Mouse (Mus musculus) midbrain, embryonic 12.5 days (tissue): ENCODE measurements around the gene Cdh5. TPM values are rescaled to one million over a fixed set of nuclear protein-coding genes. Genes with fewer than 3 reads are reported as not detected.
"Not testable (repeated sequence)": the region's sequence is repeated elsewhere in the genome, so short reads cannot be mapped to it uniquely, and the experiment has no call there.

Experiments used
- ATAC-seq: fragments of 200-750 bp; cut with Nextera tagmentation; 2 replicates; pipeline ENCODE4 v1.8.0; 2017; ENCODE audit warnings: low read depth, moderate TSS enrichment, moderate library complexity; ENCODE audit not compliant: low FRiP score
- H3K27ac ChIP-seq: fragments of 300-500 bp; sonication (generic); replicated peaks from 2 replicates; pipeline ENCODE4 v1.5.1; 2016; ENCODE audit warnings: mild to moderate bottlenecking
- H3K27me3 ChIP-seq: fragments of 300-500 bp; sonication (generic); 2 replicates; pipeline ENCODE4 v1.6.1; 2016; ENCODE audit warnings: mild to moderate bottlenecking
- H3K36me3 ChIP-seq: fragments of 300-500 bp; sonication (generic); 2 replicates; pipeline ENCODE4 v1.6.1; 2016
- H3K4me1 ChIP-seq: fragments of 300-500 bp; sonication (generic); 2 replicates; pipeline ENCODE4 v1.6.1; 2016
- H3K4me2 ChIP-seq: fragments of 300-500 bp; sonication (generic); replicated peaks from 2 replicates; pipeline ENCODE4 v1.6.1; 2016; ENCODE audit warnings: mild to moderate bottlenecking, moderate library complexity
- H3K4me3 ChIP-seq: fragments of 300-500 bp; sonication (generic); 2 replicates; pipeline ENCODE4 v1.5.1; 2016; ENCODE audit warnings: mild to moderate bottlenecking
- H3K9ac ChIP-seq: fragments of 300-500 bp; sonication (generic); replicated peaks from 2 replicates; pipeline ENCODE4 v1.6.1; 2016; ENCODE audit warnings: mild to moderate bottlenecking, moderate library complexity
- H3K9me3 ChIP-seq: fragments of 300-500 bp; sonication (generic); 2 replicates; pipeline ENCODE4 v1.6.1; 2016; ENCODE audit warnings: mild to moderate bottlenecking
- WGBS: fragments of 180-500 bp; shearing (Covaris S2); methylation state at CpG from one replicate; pipeline ENCODE4 v1.1.7; 2016; 5-methylcytosine and 5-hydroxymethylcytosine counted together
- polyA plus RNA-seq: library from polyadenylated mRNA; unstranded; fragments of >200 nt; fragmentation: Nextera tagmentation; extraction: Ambion mirVana; gene quantifications from 2 replicates; pipeline ENCODE4 v1.2.1, GENCODE M21; 2016

Gene Cdh5
- polyA plus RNA-seq, 1 experiment from 2014 or later, result 16.5 TPM

GRCm38 (mm10) chr8:104098671-104099346 is 2.6 kb upstream of the Cdh5 start:
- Histone ChIP-seq H3K4me3 (no peak overlapping the region), H3K9me3 (no peaks in the 10 kb centered on the region), H3K27me3 (no peaks in the 10 kb centered on the region), H3K27ac (no peak overlapping the region), H3K4me1 (no peaks in the 10 kb centered on the region), H3K36me3 (no peaks in the 10 kb centered on the region), H3K9ac (no peak overlapping the region), H3K4me2 (no peak overlapping the region)
- 52% methylated on average over 6 of the region's 6 CpGs for WGBS
- ATAC-seq, result no peak

- Histone ChIP-seq H3K36me3 (no peaks in the 10 kb centered on the region), H3K4me2 (no peak overlapping the region), H3K4me3 (no peak overlapping the region), H3K9me3 (no peaks in the 10 kb centered on the region), H3K27ac (no peak overlapping the region), H3K9ac (no peak overlapping the region), H3K4me1 (no peaks in the 10 kb centered on the region), H3K27me3 (no peaks in the 10 kb centered on the region)
- 76% methylated on average over 20 of the region's 20 CpGs for WGBS
- no peak for ATAC-seq
These were observed 1.9 kb upstream of the Cdh5 start for GRCm38 (mm10) chr8:104099347-104100099.

GRCm38 (mm10) chr8:104100724-104101123 is 701 bp upstream of the Cdh5 start:
- H3K4me1 ChIP-seq, H3K4me2 ChIP-seq, ATAC-seq, H3K9me3 ChIP-seq, H3K4me3 ChIP-seq, H3K36me3 ChIP-seq, H3K9ac ChIP-seq, H3K27me3 ChIP-seq, H3K27ac ChIP-seq: not testable (repeated sequence)
- 92% methylated on average over 6 of the region's 6 CpGs for WGBS

- Histone ChIP-seq H3K27me3 (no peaks in the 10 kb centered on the region), H3K9ac (no peak overlapping the region), H3K27ac (no peak overlapping the region), H3K9me3 (no peaks in the 10 kb centered on the region), H3K4me1 (no peaks in the 10 kb centered on the region), H3K36me3 (no peaks in the 10 kb centered on the region), H3K4me2 (no peak overlapping the region), H3K4me3 (no peak overlapping the region)
- ATAC-seq, result no peak
- WGBS, result 79% methylated on average over 7 of the region's 7 CpGs
These were observed 2.0 kb downstream of the Cdh5 start for GRCm38 (mm10) chr8:104103462-104103861.

- H3K27ac ChIP-seq, result no peak overlapping the region
- H3K9ac ChIP-seq, result no peak overlapping the region
- no peaks in the 10 kb centered on the region for H3K36me3 ChIP-seq
- H3K4me2 ChIP-seq, result no peak overlapping the region
- no peaks in the 10 kb centered on the region for H3K27me3 ChIP-seq
- ATAC-seq, result no peak
- H3K4me1 ChIP-seq, result no peaks in the 10 kb centered on the region
- H3K9me3 ChIP-seq, result no peaks in the 10 kb centered on the region
- WGBS, result 59% methylated on average over 6 of the region's 6 CpGs
- H3K4me3 ChIP-seq, result no peak overlapping the region
These were observed 4.3 kb downstream of the Cdh5 start for GRCm38 (mm10) chr8:104105768-104106167.

- 78% methylated on average over 7 of the region's 7 CpGs for WGBS
- no peaks in the 10 kb centered on the region for H3K9me3 ChIP-seq
- H3K4me3 ChIP-seq, result no peak overlapping the region
- no peaks in the 10 kb centered on the region for H3K27me3 ChIP-seq
- ATAC-seq, result no peak
- no peak overlapping the region for H3K4me2 ChIP-seq
- no peaks in the 10 kb centered on the region for H3K36me3 ChIP-seq
- no peak overlapping the region for H3K27ac ChIP-seq
- H3K9ac ChIP-seq, result no peak overlapping the region
- no peaks in the 10 kb centered on the region for H3K4me1 ChIP-seq
These were observed 5.0 kb downstream of the Cdh5 start for GRCm38 (mm10) chr8:104106276-104106946.

- Histone ChIP-seq H3K9me3 (no peaks in the 10 kb centered on the region), H3K4me3 (no peak overlapping the region), H3K27me3 (no peaks in the 10 kb centered on the region), H3K36me3 (no peaks in the 10 kb centered on the region), H3K4me2 (no peak overlapping the region), H3K27ac (no peak overlapping the region), H3K9ac (no peak overlapping the region), H3K4me1 (no peaks in the 10 kb centered on the region)
- no peak for ATAC-seq
These were observed 5.7 kb downstream of the Cdh5 start for GRCm38 (mm10) chr8:104107111-104107510.

GRCm38 (mm10) chr8:104108048-104108447 is 6.6 kb downstream of the Cdh5 start:
- WGBS, result 57% methylated on average over 5 of the region's 5 CpGs
- ATAC-seq, result no peak
- Histone ChIP-seq H3K4me2 (no peak overlapping the region), H3K36me3 (no peaks in the 10 kb centered on the region), H3K9me3 (no peaks in the 10 kb centered on the region), H3K4me1 (no peaks in the 10 kb centered on the region), H3K9ac (no peak overlapping the region), H3K27ac (no peak overlapping the region), H3K27me3 (no peaks in the 10 kb centered on the region), H3K4me3 (no peak overlapping the region)

- no peak for ATAC-seq
- H3K27ac ChIP-seq, result no peak overlapping the region
These were observed 9.2 kb downstream of the Cdh5 start for GRCm38 (mm10) chr8:104110498-104111134.

GRCm38 (mm10) chr8:104121640-104122416 is 20.4 kb downstream of the Cdh5 start:
- no peaks in the 10 kb centered on the region for H3K9me3 ChIP-seq
- no peak overlapping the region for H3K27ac ChIP-seq
- H3K36me3 ChIP-seq, result no peaks in the 10 kb centered on the region
- H3K4me3 ChIP-seq, result no peak overlapping the region
- 84% methylated on average over 12 of the region's 12 CpGs for WGBS
- H3K27me3 ChIP-seq, result no peaks in the 10 kb centered on the region
- no peak for ATAC-seq
- no peak overlapping the region for H3K4me2 ChIP-seq
- no peak overlapping the region for H3K9ac ChIP-seq
- no peaks in the 10 kb centered on the region for H3K4me1 ChIP-seq

More at GRCm38 (mm10) chr8:104110498-104111134, 9.2 kb downstream of the Cdh5 start:
- Histone ChIP-seq H3K27me3 (no peaks in the 10 kb centered on the region), H3K4me1 (no peaks in the 10 kb centered on the region), H3K36me3 (no peaks in the 10 kb centered on the region), H3K4me2 (no peak overlapping the region), H3K9ac (no peak overlapping the region), H3K9me3 (no peaks in the 10 kb centered on the region), H3K4me3 (no peak overlapping the region)
- 88% methylated on average over 10 of the region's 10 CpGs for WGBS

GRCm38 (mm10) chr8:104123080-104123657 is 21.7 kb downstream of the Cdh5 start:
- no peak overlapping the region for H3K27ac ChIP-seq
- no peaks in the 10 kb centered on the region for H3K27me3 ChIP-seq
- no peak overlapping the region for H3K4me3 ChIP-seq
- H3K4me2 ChIP-seq, result no peak overlapping the region
- 97% methylated on average over 2 of the region's 2 CpGs for WGBS
- ATAC-seq, result no peak
- no peaks in the 10 kb centered on the region for H3K9me3 ChIP-seq
- no peaks in the 10 kb centered on the region for H3K36me3 ChIP-seq
- no peaks in the 10 kb centered on the region for H3K4me1 ChIP-seq
- no peak overlapping the region for H3K9ac ChIP-seq
